Mouse (Mus musculus): Measurements from ENCODE around the gene Cnfn.

GRCm38 (mm10) chr7:25382541-25382940 is 13.0 kb upstream of the Cnfn start:
- TF ChIP-seq GATA1 (IDR thresholded peaks at IDR 0.05; ENCODE audit: low read length) = no peak
- TF ChIP-seq TAL1 (IDR thresholded peaks at IDR 0.05; ENCODE audit: low read length) = no peak
